Mouse (Mus musculus) liver (tissue): ENCODE measurements around the gene Hspd1.
"Not testable (repeated sequence)": the region's sequence is repeated elsewhere in the genome, so short reads cannot be mapped to it uniquely, and the experiment has no call there.

Experiments used
- DNase-seq: peaks from one replicate; pipeline ENCODE4 v3.0.0-alpha.2; 2020; ENCODE audit warnings: mixed read lengths

The Hspd1 gene

DNA sequence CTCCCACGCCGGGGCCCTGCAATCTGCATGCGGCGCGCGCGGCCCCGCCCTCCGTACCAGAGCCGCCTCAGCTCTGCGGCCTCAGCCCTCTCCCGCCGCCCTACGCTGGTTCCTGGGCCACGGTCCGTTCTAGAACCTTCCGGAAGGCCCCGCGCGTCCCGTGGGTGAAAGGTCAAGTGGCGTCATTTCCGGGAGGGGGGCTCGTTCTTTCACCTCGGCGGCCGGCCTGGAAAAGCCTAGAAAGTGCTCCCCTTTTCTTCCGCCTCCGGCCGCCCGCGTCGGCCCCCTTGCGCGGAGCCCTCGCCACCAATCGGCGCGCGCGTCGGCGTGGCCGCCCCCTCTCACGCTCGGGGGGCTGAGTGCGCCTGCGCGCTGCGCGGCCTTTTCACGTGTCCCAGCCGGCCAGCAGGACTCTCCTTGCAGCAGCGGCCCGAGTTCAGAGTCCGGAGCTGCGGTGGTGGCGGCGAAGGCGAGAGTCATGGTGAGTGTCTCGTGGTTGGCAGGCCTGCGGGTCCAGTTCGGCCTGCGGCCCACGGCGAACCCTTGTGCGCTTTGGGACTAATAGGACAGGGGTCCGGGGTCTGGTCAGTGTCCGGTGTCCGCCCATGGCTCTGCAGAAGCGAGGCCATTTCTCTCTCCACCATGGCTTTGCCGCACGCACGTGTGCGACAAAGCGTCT lies at the start of gene Hspd1, which contains the start of gene Hspe1:
Gene Hspd1 (minus strand): TSS at position 312 of the 679 bp plus-strand sequence.
Gene Hspe1 (plus strand): TSS at position 201 of the 679 bp plus-strand sequence.
- peak; percentile 96 for DNase-seq

DNA sequence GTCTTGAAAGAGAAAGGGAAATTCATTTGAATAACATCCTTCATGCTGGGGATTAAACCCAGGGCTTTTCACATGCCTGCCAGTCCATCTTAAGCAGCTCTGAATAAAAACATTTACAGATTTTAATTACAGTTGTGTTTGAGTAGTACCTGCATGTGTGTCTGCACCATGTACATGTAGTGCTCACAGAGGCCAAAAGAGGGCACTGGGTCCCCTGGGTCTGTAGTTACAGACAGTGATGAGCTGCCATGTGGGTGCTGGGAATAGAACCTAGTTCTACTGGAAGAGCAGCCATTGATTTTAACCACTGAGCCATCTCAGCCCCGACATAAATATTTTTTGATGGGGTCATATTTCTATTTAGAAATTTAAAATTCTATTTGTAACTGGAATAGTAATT lies 47.8 kb upstream of the Hspd1 start:
- no peak for DNase-seq

- DNase-seq: no peak
These were observed 46.3 kb upstream of the Hspd1 start for GRCm38 (mm10) chr1:55134301-55134700.

DNA sequence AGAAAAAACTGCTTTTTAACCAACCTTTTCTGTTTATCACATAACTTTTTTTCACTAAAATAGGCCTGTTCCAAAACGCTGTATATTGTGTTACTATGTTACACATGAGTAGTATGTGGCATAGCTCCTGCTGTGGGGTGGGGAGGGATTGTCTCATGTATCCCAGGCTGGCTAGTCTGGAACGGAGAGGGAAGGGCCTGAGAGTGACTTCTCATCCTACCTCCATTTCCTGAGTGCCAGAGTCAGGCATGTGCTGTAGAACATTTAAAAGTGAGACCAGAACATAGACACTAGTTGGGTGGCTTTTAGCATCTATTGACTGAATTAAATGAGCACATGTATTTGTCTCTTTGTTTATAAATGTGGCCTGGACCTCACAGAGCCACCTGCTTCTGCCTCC lies 45.1 kb upstream of the Hspd1 start:
- no peak for DNase-seq

- no peak for DNase-seq
These were observed 44.3 kb upstream of the Hspd1 start for GRCm38 (mm10) chr1:55132308-55132707.

DNA sequence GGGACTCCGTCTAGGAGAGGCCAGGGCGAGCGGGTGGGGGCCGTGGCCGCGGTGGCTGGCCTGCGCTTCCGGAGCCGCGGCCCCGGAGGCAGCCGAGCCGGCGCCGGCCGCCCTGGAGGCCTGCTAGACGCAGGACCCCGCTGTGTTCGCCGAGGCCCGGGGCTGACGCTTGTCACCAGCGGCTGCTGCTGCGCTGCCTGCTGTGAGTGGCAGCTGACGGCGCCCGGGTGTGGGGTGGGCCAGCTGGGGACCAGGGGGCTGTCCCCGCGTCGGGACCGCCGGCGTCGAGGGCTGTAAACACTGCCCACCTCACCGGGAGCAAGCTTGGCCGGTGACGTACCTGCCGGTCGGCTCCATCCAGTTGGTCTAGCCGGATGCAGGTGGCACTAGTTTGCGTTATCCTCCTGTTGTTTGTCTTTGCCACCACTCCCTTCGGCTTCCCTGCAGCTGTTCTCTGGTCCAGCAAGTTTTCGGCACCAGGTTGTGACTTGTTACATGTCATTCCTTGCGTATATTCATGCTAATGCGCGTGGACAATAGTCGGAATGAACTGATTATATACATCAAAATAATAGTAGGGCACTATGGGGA lies 43.5 kb upstream of the Hspd1 start:
- peak; percentile 66 for DNase-seq

DNA sequence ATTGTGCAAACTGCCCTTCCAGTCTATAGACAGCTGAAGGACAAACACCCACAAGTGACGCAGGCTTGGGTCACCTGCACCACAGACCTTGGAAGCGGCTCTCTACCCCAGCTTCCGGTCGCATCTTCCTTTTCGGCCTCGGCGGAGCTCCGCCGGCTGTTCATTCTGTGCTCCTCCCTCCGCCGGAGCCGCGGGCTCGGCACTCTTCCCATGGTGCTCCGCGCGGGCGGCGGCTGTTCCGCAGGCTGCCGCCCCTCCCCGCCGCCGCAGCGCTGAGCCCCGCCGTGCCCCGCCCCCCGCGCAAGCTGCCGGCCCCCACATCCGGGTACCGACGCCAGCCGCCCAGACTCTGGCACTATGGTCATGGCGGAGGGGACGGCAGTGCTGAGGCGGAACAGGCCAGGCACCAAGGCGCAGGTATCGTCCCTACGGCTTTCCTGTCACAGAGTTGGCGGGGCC lies 42.9 kb upstream of the Hspd1 start, which contains the start of gene Mob4:
Gene Mob4 (plus strand): TSS at position 289 of the 459 bp plus-strand sequence.
- peak; percentile 95 for DNase-seq

DNA sequence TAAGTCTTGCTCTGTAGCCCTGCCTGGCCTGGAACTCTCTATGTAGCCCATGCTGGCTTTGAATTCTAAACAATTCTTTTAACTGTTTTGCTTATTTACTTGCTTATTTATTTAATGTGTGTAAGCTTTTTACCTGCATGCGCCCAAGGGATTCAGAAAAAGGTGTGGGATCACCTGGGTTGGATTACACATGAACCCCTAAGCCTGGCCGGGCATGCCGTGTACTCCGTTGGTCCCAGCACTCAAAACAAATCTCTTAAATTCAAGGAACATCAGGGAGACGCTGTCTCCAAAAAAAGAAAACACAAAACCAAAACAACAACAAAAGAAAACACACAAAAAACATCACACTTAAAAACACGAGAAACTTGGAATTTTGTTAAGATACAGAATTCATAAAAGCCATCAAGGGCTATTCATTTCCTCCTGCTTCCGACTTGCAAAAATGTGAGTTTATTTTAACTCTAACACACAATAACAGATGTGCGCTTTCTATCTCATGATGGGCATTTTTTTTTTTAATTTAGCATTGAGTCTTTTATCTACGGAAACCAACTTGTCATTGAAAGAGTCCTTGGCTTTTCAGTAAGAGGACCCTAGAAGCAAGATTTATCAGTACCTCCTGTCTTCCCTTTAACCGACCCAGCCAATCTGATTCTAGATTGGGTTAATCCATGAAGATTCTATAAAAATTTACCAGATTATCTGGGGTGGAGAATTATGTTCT lies 42.3 kb upstream of the Hspd1 start:
- DNase-seq: no peak

- DNase-seq: peak; percentile 14
These were observed 41.7 kb upstream of the Hspd1 start for GRCm38 (mm10) chr1:55129716-55130115.

GRCm38 (mm10) chr1:55124136-55124535 lies 36.1 kb upstream of the Hspd1 start:
- DNase-seq: not testable (repeated sequence)

GRCm38 (mm10) chr1:55123561-55123960 lies 35.5 kb upstream of the Hspd1 start:
- no peak for DNase-seq

DNA sequence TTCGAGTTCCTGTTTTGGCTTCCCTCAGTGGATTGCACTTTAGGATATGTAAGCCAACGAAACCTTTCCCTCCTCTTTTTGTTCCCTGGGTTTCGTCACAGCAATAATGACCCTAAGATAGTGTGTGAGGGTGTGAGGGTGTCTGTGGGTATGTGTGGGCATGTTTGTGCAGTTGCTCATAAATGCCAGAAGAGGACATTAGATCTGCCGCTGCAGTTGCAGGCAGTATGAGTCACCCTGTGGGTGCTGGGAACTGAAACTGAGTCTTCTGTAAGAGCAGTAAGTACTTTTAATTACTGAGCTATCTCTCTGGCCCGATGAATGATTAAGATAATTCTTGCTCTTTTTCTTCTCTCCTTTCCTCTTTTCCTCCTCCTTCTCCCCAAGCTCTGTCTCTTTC lies 35.0 kb upstream of the Hspd1 start:
- DNase-seq: no peak

DNA sequence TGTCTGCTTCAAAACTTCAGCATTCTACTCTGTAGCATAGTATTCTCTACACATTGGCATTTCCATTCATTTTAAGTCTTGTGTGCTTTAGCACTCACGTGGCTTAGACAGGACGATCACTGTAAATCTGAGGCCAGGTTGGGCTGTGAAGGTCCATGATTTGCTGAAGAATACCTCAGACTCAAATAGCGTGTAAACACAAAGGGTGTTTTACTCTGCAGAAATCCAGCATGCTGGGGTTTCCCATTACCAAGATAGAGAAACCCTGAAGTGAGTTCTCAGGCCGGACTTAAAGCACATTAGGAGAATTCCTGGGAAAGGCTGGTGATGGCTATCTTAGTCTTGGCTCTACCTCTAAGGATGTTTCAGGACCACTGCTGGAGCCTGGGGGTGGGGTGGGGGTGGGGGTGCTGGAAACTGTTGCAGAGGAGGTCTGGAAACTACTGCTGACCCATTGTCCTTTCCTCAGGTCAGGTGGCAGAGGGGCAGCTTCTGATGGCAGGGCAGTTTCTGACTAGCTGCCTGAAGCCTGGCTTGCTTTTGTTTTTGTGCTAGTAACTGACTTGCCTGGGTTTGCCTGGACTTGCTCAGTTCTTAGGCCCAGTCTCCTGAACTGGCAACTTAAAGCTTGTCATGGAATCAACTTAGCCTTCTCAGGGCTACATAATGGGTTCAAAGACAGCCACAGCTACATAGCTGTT lies 21.2 kb upstream of the Hspd1 start:
- DNase-seq: no peak

DNA sequence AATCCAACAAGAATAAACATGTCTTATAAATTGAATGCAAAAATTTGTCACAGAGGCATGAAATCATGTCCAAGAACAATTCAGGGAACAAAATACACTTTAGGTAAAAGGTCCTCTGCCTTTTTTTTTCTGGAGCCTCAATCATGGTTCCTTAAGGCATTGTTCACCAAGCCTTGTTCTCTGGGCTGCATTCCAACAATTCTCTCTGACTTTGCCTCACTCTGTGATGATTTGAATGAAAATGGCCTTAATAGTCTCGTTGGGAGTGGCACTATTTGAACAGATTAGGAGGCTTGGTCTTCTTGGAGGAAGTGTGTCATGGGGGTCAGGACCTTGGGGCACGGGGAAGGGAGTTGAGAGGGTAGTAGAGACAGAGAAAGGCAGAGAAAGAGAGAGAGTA lies 20.4 kb upstream of the Hspd1 start:
- DNase-seq: no peak

DNA sequence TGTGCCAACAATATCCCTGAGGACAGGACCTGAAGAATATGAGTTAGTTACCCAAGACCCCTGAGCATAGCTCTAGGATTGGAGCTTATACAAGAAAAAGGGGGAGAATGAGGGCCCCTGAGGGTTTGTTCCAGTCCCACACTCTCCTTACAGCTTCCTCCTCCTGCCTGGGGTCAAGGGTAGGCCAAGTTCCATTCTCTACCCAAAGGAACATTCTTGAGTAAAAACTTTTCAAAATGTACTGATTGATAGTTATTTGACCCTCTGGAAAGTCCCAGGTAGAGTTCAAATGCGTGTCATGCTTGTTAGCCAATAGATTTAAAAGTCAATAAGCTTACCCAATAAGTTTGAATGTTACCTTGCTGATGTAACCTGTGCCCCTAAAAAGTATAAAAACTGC lies 19.6 kb upstream of the Hspd1 start:
- no peak for DNase-seq

DNA sequence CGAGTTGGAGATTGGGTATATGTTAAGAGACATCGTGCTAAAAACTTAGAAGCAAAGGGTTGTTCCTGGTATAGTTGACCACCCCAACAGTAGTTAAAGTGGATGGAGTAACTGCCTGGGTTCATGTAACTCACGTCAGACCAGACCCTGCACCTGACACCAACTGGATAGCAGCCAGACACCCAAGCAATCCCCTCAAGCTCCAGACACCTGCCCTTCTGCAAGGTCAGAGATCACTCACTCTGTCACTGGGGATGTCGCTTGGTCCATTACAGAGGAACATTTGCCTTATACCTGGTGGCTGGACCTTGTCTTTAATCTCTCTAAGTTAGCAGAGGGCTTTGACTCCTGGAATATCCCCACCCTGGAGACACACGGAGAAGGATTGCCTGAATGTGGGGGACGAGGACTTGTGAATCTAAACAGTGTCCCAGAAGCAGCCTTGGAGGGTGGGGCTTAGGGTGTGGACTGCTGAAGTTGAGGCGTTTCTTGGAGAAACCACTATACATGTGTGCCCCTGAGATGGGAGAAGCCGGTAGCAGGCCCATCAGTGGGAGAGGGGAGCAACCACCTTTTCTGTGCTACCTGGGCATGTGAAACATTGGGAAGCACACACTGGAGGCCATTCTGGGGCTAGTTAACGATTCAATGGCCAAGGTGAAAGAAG lies 19.0 kb upstream of the Hspd1 start:
- peak; percentile 53 for DNase-seq

DNA sequence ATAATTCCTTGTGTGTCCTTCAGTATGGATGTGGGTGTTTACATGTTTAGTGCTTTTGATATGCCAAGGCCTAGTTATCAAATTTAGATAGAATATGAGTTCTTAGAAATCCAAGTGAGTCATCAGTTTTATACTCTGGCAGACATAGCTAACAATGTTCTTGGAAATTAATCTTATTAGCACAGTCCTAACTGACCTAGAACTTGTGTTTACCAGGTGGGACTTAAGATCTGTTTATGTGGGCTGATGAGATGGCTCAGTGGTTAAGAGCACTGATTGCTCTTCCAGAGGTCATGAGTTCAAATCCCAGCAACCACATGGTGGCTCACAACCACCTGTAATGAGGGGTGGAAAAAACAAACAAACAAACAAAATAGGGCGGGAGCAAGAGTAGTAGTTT lies 4.4 kb upstream of the Hspd1 start:
- DNase-seq: no peak

GRCm38 (mm10) chr1:55092056-55092455 lies 4.0 kb upstream of the Hspd1 start:
- no peak for DNase-seq

DNA sequence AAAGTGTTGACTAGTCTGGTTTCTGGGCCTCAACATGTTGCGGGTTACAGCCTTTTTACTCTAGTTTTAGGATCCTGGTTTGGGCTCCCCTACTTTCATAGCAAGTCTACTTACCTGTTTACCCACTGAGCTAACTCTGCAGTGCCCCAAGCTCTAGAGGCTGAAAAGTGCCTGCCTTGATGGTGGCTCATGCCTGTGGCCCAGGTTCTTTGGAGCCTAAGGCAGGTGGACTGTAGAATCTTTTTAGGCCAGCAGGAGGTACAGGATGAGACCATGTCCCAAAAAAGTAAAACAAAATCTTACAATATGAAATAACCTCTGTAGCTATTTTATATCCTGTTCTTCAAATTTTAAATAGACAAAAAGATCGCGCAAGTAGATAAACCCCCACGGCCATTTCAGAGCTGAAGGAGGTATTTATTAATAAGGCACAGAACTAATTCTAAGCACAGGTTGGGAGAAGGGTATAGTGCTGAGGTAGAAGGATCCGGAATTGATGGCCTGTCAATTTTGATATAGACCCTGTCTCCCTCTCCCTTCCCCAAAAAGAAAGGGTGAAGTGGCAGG lies 1.5 kb upstream of the Hspd1 start:
- DNase-seq: no peak

DNA sequence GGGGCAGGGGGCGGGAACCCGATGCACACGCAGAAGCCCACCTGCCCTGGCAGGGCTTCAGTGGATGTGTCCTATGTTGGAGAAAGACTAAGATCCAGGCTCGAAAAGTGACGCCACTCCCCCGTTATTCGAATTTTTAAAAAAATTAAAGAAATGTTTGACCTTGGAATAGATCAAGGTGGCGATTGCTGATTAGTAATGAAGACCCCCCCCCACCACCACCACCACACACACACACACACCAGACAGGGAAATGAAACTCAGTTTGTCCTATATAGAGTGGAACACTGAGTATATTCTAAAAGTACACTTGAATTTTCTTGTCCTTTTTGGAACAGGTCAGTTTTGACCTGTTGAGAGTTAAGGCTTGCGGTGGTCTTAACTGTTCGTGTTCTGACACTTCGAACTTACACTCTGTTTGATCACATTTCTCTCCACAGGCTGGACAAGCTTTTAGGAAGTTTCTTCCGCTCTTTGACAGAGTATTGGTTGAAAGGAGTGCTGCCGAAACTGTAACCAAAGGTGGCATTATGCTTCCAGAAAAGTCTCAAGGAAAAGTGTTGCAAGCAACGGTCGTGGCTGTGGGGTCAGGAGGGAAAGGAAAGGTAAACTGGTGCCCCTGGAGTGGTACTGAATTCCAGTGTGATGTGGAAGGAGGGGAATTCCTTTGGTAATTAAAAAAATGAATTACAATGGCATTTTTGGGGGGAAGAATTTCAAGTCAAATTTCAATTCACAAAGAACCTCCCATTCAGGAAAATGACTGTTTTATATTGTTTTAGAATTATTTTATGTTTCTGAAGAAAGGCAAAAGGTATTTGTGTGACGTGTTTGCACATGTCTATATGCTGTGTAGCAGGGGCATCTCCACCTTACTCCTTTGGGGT lies 811 bp upstream of the Hspd1 start:
- no peak for DNase-seq

GRCm38 (mm10) chr1:55087401-55087904 lies 590 bp downstream of the Hspd1 start:
- DNase-seq: no peak
